Mouse (Mus musculus): ENCODE data around the gene Adamtsl1.

DNA sequence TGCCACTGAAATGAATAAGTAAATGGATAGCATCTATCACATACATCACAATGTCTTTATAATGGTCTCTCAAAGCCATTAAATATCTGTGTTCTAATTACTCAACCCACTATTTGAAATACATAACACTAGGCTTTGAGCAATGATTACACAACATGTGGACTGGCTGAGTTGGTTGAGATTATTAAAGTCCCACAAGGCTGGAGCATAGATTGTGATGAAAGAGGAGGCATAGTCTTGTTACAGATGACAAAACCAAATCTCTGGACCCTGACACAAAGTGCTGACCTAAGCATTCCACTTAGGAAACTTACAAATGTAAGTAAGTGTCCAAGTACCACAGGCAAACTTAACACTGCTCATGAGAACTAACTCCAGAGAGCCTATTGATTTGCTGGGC lies 792.8 kb downstream of the Adamtsl1 start:
- no peak for TF ChIP-seq CHD2 (IDR thresholded peaks at IDR 0.05; ENCODE audit: low read depth, low read length)
- no peak for TF ChIP-seq ZNF384 (IDR thresholded peaks at IDR 0.05; ENCODE audit: low read depth, low read length)

Measured in ES-E14 (cell line).